Mouse (Mus musculus) stomach, embryonic 16.5 days (tissue): ENCODE results near the gene Dnajc5. TPM values are rescaled to one million over a fixed set of nuclear protein-coding genes. Genes with fewer than 3 reads are reported as not detected.
A peak's percentile ranks its signal among the peaks of the same experiment; 100 is the strongest.

Experiments used
- ATAC-seq: fragments of 200-750 bp; cut with Nextera tagmentation; 2 replicates; pipeline ENCODE4 v1.8.0; 2017; ENCODE audit warnings: moderate number of reproducible peaks, moderate TSS enrichment; ENCODE audit not compliant: insufficient read depth, low FRiP score
- H3K27ac ChIP-seq: fragments of 300-500 bp; sonication (generic); 2 replicates; pipeline ENCODE4 v1.5.1; 2014; ENCODE audit warnings: low read length
- H3K27me3 ChIP-seq: fragments of 300-500 bp; sonication (generic); 2 replicates; pipeline ENCODE4 v1.6.1; 2014; ENCODE audit warnings: low read length, control low read depth, mixed read lengths; ENCODE audit not compliant: control insufficient read depth, insufficient read depth
- H3K36me3 ChIP-seq: fragments of 300-500 bp; sonication (generic); 2 replicates; pipeline ENCODE4 v1.6.1; 2014; ENCODE audit warnings: low read length; ENCODE audit not compliant: control insufficient read depth, insufficient read depth
- H3K4me1 ChIP-seq: fragments of 300-500 bp; sonication (generic); 2 replicates; pipeline ENCODE4 v1.6.1; 2014; ENCODE audit warnings: low read length, control low read depth, mixed read lengths; ENCODE audit not compliant: control insufficient read depth, insufficient read depth
- H3K4me2 ChIP-seq: fragments of 300-500 bp; sonication (generic); 2 replicates; pipeline ENCODE4 v1.6.1; 2014; ENCODE audit warnings: low read depth, low read length, mixed read lengths
- H3K4me3 ChIP-seq: fragments of 300-500 bp; sonication (generic); replicated peaks from 2 replicates; pipeline ENCODE4 v1.5.1; 2014; ENCODE audit warnings: mild to moderate bottlenecking, low read length
- H3K9ac ChIP-seq: fragments of 300-500 bp; sonication (generic); 2 replicates; pipeline ENCODE4 v1.6.1; 2014; ENCODE audit warnings: low read length
- H3K9me3 ChIP-seq: fragments of 300-500 bp; sonication (generic); replicated peaks from 2 replicates; pipeline ENCODE4 v1.6.1; 2016; ENCODE audit warnings: low read length, control low read depth; ENCODE audit not compliant: control insufficient read depth
- WGBS: fragments of 180-500 bp; shearing (Covaris S2); extraction: QIAGEN DNeasy Blood & Tissue Kit; methylation state at CpG from one replicate; pipeline ENCODE4 v1.1.7; 2014; 5-methylcytosine and 5-hydroxymethylcytosine counted together
- microRNA-seq: library from miRNA; unstranded; fragments of <30 nt; microRNA quantifications from one replicate; pipeline ENCODE4, GENCODE M21; 2016
- polyA plus RNA-seq: library from polyadenylated mRNA; unstranded; fragments of >200 nt; fragmentation: Nextera tagmentation; extraction: Ambion mirVana; gene quantifications from 2 replicates; pipeline ENCODE4 v1.2.1, GENCODE M21; 2015

Gene Dnajc5
- polyA plus RNA-seq, 1 experiment from 2014 or later, result 77.5 TPM

DNA sequence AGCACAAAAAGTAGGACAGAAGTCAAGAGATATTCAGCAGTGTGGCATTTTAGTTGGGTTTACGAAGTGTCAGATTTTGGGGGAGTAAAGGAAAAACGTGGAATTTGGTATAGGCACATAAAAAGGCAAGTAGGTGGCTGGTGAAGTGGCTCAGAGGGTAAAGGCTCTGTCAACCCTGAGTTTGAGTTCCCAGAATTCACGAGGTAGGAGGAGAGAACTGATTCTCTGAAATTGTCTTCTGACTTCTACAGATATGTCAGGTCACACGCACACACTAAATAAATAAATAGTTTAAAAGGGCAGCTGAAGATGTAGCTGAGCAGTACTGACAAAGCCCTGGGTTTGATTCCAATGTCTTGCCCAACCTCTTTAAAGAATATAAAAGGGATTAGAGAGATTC lies 82.1 kb downstream of the Dnajc5 start:
- no peaks in the 10 kb centered on the region for H3K9me3 ChIP-seq
- peak overlapping the region; percentile 98 for H3K4me3 ChIP-seq
- ATAC-seq, result no peak
- peak overlapping the region; percentile 92; the same call in 1 of the 2 replicates for H3K4me2 ChIP-seq
- peaks cover 31% of the 10 kb centered on the region for H3K4me1 ChIP-seq
- H3K36me3 ChIP-seq, result no peaks in the 10 kb centered on the region
- H3K27me3 ChIP-seq, result no peaks in the 10 kb centered on the region; the same call in 1 of the 2 replicates
- H3K27ac ChIP-seq, result no peak overlapping the region
- H3K9ac ChIP-seq, result peak overlapping the region; percentile 96
- WGBS, result 70% methylated on average over 4 of the region's 4 CpGs

Small RNA genes lying within 50 kb of the gene (microRNA-seq; reads per million reads assigned to microRNA genes)
- not detected for gene Mir7006

Other genes with a start within 250 kb of the Dnajc5 start
- gene Gmeb2, start 232.4 kb upstream of the Dnajc5 start, polyA plus RNA-seq, result 11.8 and 12.5 TPM in 2 replicates
- 34.0 and 37.1 TPM in 2 replicates for gene Stmn3, start 206.0 kb upstream of the Dnajc5 start, polyA plus RNA-seq
- 33.8 and 39.0 TPM in 2 replicates for gene Rtel1, start 200.7 kb upstream of the Dnajc5 start, polyA plus RNA-seq
- 34.5 and 35.6 TPM in 2 replicates for gene Zgpat, start 155.6 kb upstream of the Dnajc5 start, polyA plus RNA-seq
- 53.7 and 59.5 TPM in 2 replicates for gene Arfrp1, start 155.1 kb upstream of the Dnajc5 start, polyA plus RNA-seq
- 17.8 and 19.9 TPM in 2 replicates for gene Lime1, start 140.4 kb upstream of the Dnajc5 start, polyA plus RNA-seq
- 7.9 and 9.7 TPM in 2 replicates for gene Zbtb46, start 61.1 kb upstream of the Dnajc5 start, polyA plus RNA-seq
- 0.12 and 0.16 TPM in 2 replicates for gene Abhd16b, start 27.3 kb upstream of the Dnajc5 start, polyA plus RNA-seq
- 139 and 142 TPM in 2 replicates for gene Tpd52l2, start 23.3 kb upstream of the Dnajc5 start, polyA plus RNA-seq
- gene Uckl1, start 64.4 kb downstream of the Dnajc5 start, polyA plus RNA-seq, result 70.9 and 83.3 TPM in 2 replicates
- 58.9 and 59.1 TPM in 2 replicates for gene Prpf6, start 71.4 kb downstream of the Dnajc5 start, polyA plus RNA-seq
- gene Zfp512b, start 72.3 kb downstream of the Dnajc5 start, polyA plus RNA-seq, result 32.6 and 33.8 TPM in 2 replicates
- gene Samd10, start 78.7 kb downstream of the Dnajc5 start, polyA plus RNA-seq, result 25.7 and 26.7 TPM in 2 replicates
- gene Gm29797, start 136.5 kb downstream of the Dnajc5 start, polyA plus RNA-seq, result 0.31 TPM in 1 of 2 replicates, not detected in the other
- gene Sox18, start 151.2 kb downstream of the Dnajc5 start, polyA plus RNA-seq, result 25.4 and 25.5 TPM in 2 replicates
- gene Tcea2, start 159.8 kb downstream of the Dnajc5 start, polyA plus RNA-seq, result 19.3 and 19.7 TPM in 2 replicates
- 54.2 and 55.3 TPM in 2 replicates for gene Rgs19, start 173.5 kb downstream of the Dnajc5 start, polyA plus RNA-seq
- not detected in 2 replicates for gene Lkaaear1, start 178.0 kb downstream of the Dnajc5 start, polyA plus RNA-seq
- gene Oprl1, start 194.5 kb downstream of the Dnajc5 start, polyA plus RNA-seq, result 1.3 and 1.4 TPM in 2 replicates
- gene Myt1, start 242.8 kb downstream of the Dnajc5 start, polyA plus RNA-seq, result 1.9 and 2.0 TPM in 2 replicates